In the genomic region with DNA sequence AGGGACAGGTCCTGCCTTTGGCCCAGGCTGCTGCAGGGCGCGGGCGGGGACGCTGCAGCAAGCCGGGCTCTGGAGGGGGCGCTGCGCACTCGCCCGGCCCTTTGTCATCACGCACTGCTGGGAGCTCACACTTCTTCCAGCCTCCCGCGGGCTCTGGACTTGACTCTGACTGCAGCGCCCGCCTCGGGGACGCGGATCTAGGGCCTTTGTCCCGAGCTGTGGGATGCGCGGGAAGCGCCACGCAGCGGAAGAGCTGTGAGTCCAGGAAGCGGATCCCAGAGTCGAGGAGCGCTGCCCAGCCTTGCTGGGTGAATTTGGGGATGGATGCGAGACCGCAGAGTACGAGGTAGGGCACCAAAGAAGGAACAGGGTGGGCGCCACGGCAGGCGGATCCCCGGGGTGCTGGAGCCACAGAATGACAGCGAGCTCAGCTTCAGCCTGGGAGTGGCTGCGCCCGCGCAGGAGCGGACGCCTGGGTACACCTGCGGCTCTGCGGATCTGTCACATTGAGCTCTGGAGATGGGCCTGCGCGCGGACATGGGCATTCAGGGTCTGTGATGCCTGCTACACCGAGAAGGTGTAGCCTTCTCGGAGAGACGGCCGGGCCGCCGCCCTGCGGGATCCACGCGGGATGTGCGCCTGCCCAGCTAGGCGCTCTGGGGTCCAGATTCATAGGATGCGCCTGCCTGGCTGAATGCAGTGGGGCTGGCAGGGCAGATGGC, we compare ENCODE assay signal across 8 mouse cellular contexts. TPM values are rescaled to one million over a fixed set of nuclear protein-coding genes. Genes with fewer than 3 reads are reported as not detected.
DNase-seq lines count a peak whose midpoint lies in the region; ATAC-seq and TF ChIP-seq lines count a peak whose summit lies in the region.

Gene Add2 (plus strand): TSS at position 81 of the 722 bp plus-strand sequence.

- H3K27ac ChIP-seq in cortical plate, adult 2 months (ENCODE audit: insufficient read depth, low read length): peak within 1 kb of the TSS; percentile 98
- H3K27ac ChIP-seq in heart, embryonic 13.5 days (replicated peaks): no peak within 1 kb of the TSS
- peak within 1 kb of the TSS; percentile 97 for H3K27ac ChIP-seq in midbrain, embryonic 14.5 days (replicated peaks; ENCODE audit: low read depth, low read length)

- intact Hi-C loops in gastrocnemius, postnatal 36 days (cut with DNase I): loop anchor here (10.0 kb wide), 1 partner anchor 326 kb away; no protein-coding TSS in a partner anchor

- WGBS in heart, embryonic 13.5 days: 1% methylated on average over 56 of the region's 56 CpGs
- under 1% methylated on average over 56 of the region's 56 CpGs for WGBS in midbrain, embryonic 14.5 days

- H3K4me2 ChIP-seq in heart, embryonic 13.5 days: peak within 1 kb of the TSS; percentile 95
- peak within 1 kb of the TSS; percentile 63 for H3K4me2 ChIP-seq in midbrain, embryonic 14.5 days (ENCODE audit: low read length)

- peaks cover 5% of the 10 kb centered on the region; the same call in 1 of the 2 replicates for H3K9me3 ChIP-seq in megakaryocyte, embryonic 14.5 days
- no peaks in the 10 kb centered on the region for H3K9me3 ChIP-seq in heart, embryonic 13.5 days
- no peaks in the 10 kb centered on the region for H3K9me3 ChIP-seq in midbrain, embryonic 14.5 days (ENCODE audit: control insufficient read depth, low read length)

- H3K4me3 ChIP-seq in megakaryocyte, embryonic 14.5 days (replicated peaks): peak within 1 kb of the TSS; percentile 24
- peak within 1 kb of the TSS; percentile 90 for H3K4me3 ChIP-seq in cortical plate, adult 2 months (ENCODE audit: insufficient read depth, low read length)
- peak within 1 kb of the TSS; percentile 60 for H3K4me3 ChIP-seq in heart, embryonic 13.5 days
- H3K4me3 ChIP-seq in midbrain, embryonic 14.5 days (replicated peaks; ENCODE audit: low read depth, low read length): peak within 1 kb of the TSS; percentile 80

- no peak for ATAC-seq in megakaryocyte, adult 5-6 weeks (ENCODE audit: poor library complexity, severe bottlenecking)
- no peak for ATAC-seq in heart, embryonic 13.5 days (ENCODE audit: extremely low read depth, insufficient number of reproducible peaks, low FRiP score, low TSS enrichment)
- ATAC-seq in midbrain, embryonic 14.5 days (ENCODE audit: low FRiP score, low TSS enrichment): peak; percentile 90

- peak within 1 kb of the TSS; percentile 78 for H3K9ac ChIP-seq in heart, embryonic 13.5 days
- peak within 1 kb of the TSS; percentile 98 for H3K9ac ChIP-seq in midbrain, embryonic 14.5 days (replicated peaks; ENCODE audit: low read length)

- H3K4me1 ChIP-seq in megakaryocyte, embryonic 14.5 days: peaks cover 7% of the 10 kb centered on the region; the same call in 1 of the 2 replicates
- peaks cover 15% of the 10 kb centered on the region for H3K4me1 ChIP-seq in cortical plate, adult 2 months (ENCODE audit: control insufficient read depth, insufficient read depth, low read length)
- H3K4me1 ChIP-seq in heart, embryonic 13.5 days: peaks cover 7% of the 10 kb centered on the region
- H3K4me1 ChIP-seq in midbrain, embryonic 14.5 days (ENCODE audit: control insufficient read depth, insufficient read depth, low read length): peaks cover 45% of the 10 kb centered on the region

- peaks cover 80% of the 10 kb centered on the region for H3K27me3 ChIP-seq in megakaryocyte, embryonic 14.5 days (replicated peaks)
- peaks cover 60% of the 10 kb centered on the region for H3K27me3 ChIP-seq in heart, embryonic 13.5 days (replicated peaks)
- H3K27me3 ChIP-seq in midbrain, embryonic 14.5 days (ENCODE audit: control insufficient read depth, insufficient read depth, low read length): no peaks in the 10 kb centered on the region

- DNase-seq in layer of hippocampus, postnatal 36 days: peak; percentile 64 to 67
- DNase-seq in midbrain, embryonic 14.5 days: peak; percentile 92
- DNase-seq in yolk sac, embryonic 10.5 days (ENCODE audit: low spot score): no peak
- no peak for DNase-seq in gastrocnemius, postnatal 36 days

- TF ChIP-seq CTCF in cortical plate, adult 2 months (IDR thresholded peaks at IDR 0.05; ENCODE audit: extremely low read depth, insufficient read depth, low read length): no peak

- H3K36me3 ChIP-seq in megakaryocyte, embryonic 14.5 days (replicated peaks; ENCODE audit: low read length): no peaks in the 10 kb centered on the region
- H3K36me3 ChIP-seq in heart, embryonic 13.5 days: no peaks in the 10 kb centered on the region
- H3K36me3 ChIP-seq in midbrain, embryonic 14.5 days (ENCODE audit: control insufficient read depth, insufficient read depth, low read length): no peaks in the 10 kb centered on the region

- peak; percentile 49; the same call in 1 of the 2 replicates for TF ChIP-seq POLR2A in cortical plate, adult 2 months (IDR thresholded peaks at IDR 0.05; ENCODE audit: extremely low read depth, insufficient read depth, low read length)

RNA-seq across cellular contexts. Expression of gene Add2, which starts in this region (rescaled TPM):
- 0.19 and 0.46 TPM in 2 replicates for polyA plus RNA-seq in megakaryocyte, embryonic 14.5 days (2012; ENCODE audit: insufficient read depth, low replicate concordance)
- 1.0 and 2.1 TPM in 2 replicates for total RNA-seq in megakaryocyte, adult 5-6 weeks (2015)
- total RNA-seq in megakaryocyte, adult 5-6 weeks (2017): 2.4 and 3.1 TPM in 2 replicates
- polyA plus RNA-seq in cortical plate, adult 2 months (2012; rRNA removed): 121 and 124 TPM in 2 replicates
- polyA plus RNA-seq in heart, embryonic 13.5 days (2015; fragmentation: Nextera tagmentation; extraction: Ambion mirVana): 6.4 and 6.5 TPM in 2 replicates
- total RNA-seq in layer of hippocampus, postnatal 36 days (2021): 100 to 1,000 TPM; 262 to 287 TPM
- 117 and 136 TPM in 2 replicates for polyA plus RNA-seq in midbrain, embryonic 14.5 days (2014; fragmentation: Nextera tagmentation; extraction: Ambion mirVana)
- total RNA-seq in gastrocnemius, postnatal 36 days (2021): under 1 TPM in 1 of 2 experiments, not detected in 1; 0.05 TPM

Comparison
In these comparisons a context has a peak if more than half of its experiments do, and no peak if none do; other contexts are left out.
1. RNA of gene Add2 (total RNA-seq): 262 to 287 TPM in layer of hippocampus, postnatal 36 days; 1.0 to 3.1 TPM in megakaryocyte, adult 5-6 weeks and 0.05 TPM in gastrocnemius, postnatal 36 days; every median in the first group is over 10 times any median in the second.
2. RNA of gene Add2 (polyA plus RNA-seq): 117 to 136 TPM in midbrain, embryonic 14.5 days and 121 to 124 TPM in cortical plate, adult 2 months; 6.4 to 6.5 TPM in heart, embryonic 13.5 days and 0.19 to 0.46 TPM in megakaryocyte, embryonic 14.5 days; every median in the first group is over 10 times any median in the second.
3. H3K4me3 ChIP-seq: peak in every context shown above with its lines; median percentile 90 in cortical plate, adult 2 months; 80 in midbrain, embryonic 14.5 days; 60 in heart, embryonic 13.5 days; 24 in megakaryocyte, embryonic 14.5 days.
4. DNase-seq: peak in layer of hippocampus, postnatal 36 days (2 of 2) and midbrain, embryonic 14.5 days (single experiment); none in yolk sac, embryonic 10.5 days (single experiment) and gastrocnemius, postnatal 36 days (0 of 2).